Mouse (Mus musculus) adrenal gland, adult 8-10 months (tissue): ENCODE results near the gene Stpg2. TPM values are rescaled to one million over a fixed set of nuclear protein-coding genes. Genes with fewer than 3 reads are reported as not detected.
"Not testable (repeated sequence)": the region's sequence is repeated elsewhere in the genome, so short reads cannot be mapped to it uniquely, and the experiment has no call there.

Experiments used
- DNase-seq: peaks from one replicate; pipeline ENCODE4 v3.0.0; 2022
- total RNA-seq, 4 experiments: library from RNA; stranded (reverse); gene quantifications; 2 replicates each; pipeline ENCODE4 v1.2.4; 2022

The Stpg2 gene
- total RNA-seq, 4 experiments from 2014 or later: 0.13 TPM; not detected in 3

DNA sequence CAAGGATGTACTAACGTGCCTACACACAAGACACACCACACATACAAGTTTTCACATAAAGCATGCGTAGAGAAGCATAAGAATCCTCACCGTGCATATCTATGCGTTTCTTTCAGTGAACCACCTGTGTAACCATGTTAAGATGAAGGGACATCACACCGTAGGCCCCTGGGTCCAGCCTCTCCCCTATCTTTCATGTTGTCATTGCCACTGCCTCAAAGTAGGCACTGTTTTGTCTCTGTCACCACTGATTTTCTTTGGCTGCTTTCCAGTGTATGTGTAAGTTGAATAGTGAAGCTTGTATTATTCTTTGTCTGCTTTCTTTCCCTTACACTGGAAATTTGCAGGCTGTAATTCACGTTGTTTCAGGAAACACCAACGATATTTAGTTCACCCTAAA is 236.7 kb downstream of the Stpg2 start:
- DNase-seq: no peak

- DNase-seq: no peak
These were observed 290.4 kb downstream of the Stpg2 start for GRCm38 (mm10) chr3:139495939-139496338.

DNA sequence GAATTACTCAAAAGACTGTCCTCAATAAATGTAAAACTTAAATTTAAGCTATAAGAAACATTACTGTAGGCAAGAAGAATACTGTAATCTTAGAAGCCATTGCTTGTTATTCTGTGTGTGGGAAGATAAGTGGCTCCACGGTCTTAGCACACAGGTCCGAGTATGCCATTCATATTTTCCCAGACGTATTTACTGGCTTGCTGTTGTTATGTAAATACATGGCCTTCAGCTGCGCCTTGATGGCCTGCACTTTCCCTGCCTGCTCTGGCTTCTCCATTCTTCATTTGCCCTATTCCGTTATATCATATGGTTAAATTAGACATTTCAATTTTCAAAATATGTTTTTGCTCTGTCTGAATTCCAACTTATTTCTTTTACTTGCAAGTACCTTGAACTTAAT is 296.7 kb downstream of the Stpg2 start:
- no peak for DNase-seq

DNA sequence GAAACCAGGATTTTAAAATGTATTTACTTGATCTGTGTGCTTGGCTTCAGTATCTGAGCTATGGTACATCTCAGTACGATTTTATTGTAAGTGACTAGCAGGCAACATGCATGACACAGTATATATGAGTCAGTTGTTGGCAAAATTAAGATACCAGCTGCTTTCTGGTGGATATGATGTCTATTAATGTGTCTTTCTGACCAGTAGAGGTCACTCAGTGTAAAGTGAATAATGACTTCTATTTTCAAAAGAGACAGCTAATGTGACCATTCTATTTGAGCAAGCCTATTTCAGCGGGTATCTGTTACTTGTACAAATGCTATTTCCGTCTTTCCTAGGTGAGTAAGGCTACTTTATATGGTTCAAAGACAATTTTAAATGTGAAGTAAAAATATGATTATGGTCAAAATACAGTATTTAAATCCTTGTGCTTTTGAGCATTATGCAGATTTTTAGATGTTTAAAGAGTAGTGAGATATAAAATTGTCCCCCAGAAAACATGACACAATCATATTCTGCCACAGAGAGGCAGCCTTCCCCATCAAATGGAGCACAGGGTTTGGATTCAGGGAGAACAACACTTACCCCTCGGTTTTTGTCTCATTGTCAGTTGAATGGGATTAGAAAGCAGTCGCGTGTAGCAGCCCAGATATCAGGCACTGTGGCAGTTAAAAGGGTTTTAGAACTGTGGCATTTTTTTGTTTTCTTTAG is 303.9 kb downstream of the Stpg2 start:
- no peak for DNase-seq

- no peak for DNase-seq
These were observed 373.0 kb downstream of the Stpg2 start for GRCm38 (mm10) chr3:139578496-139578895.

- no peak for DNase-seq
These were observed 375.8 kb downstream of the Stpg2 start for GRCm38 (mm10) chr3:139581298-139581697.

DNA sequence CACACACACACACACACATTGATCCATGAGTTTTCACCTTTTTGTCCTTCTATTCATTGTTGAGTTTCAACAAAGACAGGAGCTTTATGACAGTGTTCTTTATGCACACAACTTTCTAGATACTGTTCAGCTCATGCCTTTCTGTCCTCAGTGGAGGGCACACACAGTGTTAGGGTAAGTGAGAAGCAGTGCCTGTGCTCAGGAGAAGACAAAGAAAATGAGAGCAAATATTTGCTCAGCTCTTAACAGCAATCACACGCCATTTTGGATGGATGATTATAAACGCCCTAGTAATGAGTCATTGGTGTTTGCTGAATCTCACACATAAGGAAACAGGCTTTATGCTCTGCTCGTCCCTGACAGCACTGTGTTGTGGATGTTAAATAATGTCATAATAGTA is 394.0 kb downstream of the Stpg2 start:
- no peak for DNase-seq

DNA sequence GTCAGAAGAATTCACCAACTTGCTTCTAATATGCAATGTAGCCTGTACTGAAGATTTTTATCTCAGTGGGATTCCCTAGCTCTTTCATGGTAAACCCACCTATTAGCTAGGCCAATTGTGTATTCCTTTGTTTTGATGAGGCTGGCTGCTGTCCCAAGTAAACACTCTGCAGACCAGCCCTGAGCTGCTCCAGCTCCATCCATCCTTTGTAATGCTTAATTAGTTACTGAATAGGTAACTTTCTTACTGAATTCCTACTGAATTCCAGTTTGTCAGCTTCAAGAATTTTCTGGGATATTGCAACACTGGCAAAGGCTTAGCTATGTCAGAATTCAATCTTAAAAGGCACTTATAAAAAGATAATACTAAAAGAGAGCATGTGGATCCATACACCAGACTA is 402.8 kb downstream of the Stpg2 start:
- DNase-seq: not testable (repeated sequence)

DNA sequence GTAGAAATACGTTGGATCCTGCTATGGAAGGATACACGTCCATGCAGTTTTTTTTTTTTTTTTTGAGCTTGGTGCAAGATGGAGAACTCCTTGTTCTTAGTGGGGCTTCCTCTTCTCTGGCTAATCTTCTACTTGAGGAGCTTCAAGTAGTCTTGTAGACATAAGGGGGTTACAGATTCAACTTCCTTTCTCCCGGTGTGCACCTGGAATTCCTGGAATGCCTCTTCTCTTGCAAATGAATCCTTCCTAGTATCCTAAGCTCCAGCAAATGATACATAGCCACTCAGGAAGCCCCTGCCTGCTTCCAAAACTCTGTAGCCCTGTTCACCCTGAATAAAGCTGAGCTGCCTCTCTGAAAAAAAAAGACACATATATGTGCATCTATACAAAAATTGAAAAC is 409.1 kb downstream of the Stpg2 start:
- no peak for DNase-seq

DNA sequence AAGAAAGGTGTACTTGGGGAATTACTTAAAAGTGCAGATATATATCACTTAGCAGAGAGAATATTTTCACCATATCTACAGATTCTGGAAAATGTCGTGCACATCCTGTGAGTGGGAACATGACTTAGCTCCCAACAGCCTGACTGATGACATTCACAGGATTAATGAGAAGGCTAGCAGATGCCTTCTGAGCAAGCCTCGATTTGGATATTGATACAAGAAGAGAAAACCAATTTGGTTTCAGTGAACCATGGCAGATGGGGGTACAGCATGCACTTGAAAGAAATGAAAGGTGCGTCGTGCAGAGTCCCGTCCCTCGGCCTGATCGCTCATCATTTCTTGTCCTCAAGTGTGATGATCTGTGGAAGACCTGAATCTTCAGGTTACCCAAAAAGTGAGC is 410.3 kb downstream of the Stpg2 start:
- DNase-seq: no peak

GRCm38 (mm10) chr3:139637887-139638286 is 432.4 kb downstream of the Stpg2 start:
- no peak for DNase-seq

- no peak for DNase-seq
These were observed 446.0 kb downstream of the Stpg2 start for GRCm38 (mm10) chr3:139651505-139651904.

- no peak for DNase-seq
These were observed 453.9 kb downstream of the Stpg2 start for GRCm38 (mm10) chr3:139659416-139659815.

GRCm38 (mm10) chr3:139662241-139662640 is 456.7 kb downstream of the Stpg2 start:
- DNase-seq: no peak

DNA sequence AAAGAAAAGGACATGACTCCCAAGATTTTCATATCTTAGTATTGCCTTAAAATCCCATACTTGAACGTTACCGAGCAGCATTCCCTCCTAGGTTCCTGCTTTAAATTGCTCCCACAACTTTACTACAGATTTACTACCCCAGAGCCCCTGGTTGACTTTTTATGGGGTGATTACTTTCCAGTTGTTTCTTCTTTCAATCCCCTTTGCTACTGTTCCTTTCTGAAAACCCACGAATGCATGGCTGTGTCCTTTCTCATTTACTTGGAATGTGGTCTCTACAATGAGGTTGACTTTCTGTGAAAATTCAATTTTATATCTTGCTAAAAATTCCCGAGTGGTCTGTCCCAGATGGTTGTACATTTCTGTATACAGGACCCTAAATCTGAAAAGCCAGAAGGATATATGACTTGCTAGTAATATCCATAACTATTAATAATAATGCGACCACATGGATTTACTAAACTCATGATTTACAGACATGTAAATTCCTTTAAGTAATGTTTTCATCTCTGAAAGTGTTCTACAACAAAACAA is 458.3 kb downstream of the Stpg2 start:
- DNase-seq: no peak

DNA sequence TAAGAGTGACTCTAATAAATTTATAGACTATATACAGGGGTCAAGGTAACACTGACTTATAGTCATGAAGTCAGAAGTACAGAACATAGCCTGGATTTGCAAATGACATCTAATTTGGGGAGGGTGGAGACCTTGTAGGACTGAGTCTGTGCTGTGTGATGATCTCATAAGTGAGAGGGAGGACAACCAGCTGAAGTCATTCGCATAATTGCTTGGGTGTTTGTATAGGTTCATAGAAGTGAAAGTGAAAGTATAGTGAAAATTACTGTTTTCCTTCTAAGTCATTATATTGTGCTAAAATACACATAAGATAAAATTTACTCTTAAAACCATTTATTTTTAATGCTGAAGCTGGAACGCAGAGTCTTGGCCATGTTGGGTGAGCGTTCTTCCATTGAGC is 459.6 kb downstream of the Stpg2 start:
- no peak for DNase-seq

DNA sequence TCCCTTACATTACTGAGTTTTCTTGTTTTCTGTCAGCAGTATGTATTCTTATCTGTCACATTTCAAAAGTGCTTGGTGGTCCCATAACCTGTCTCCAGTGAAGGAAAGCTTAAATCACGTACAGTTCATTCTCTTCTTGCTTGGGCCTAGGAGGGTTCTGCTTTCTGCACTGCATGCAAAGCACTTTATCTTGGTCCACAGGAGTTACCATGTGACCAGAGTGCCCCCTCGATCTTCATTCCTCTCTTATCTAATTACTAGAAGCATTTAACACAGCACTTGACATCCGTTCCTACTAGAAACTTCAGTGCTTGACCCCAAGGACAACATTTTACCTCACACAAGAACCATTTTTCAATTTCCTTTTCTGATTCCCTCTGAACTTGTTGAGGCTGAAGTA is 470.7 kb downstream of the Stpg2 start:
- no peak for DNase-seq

DNA sequence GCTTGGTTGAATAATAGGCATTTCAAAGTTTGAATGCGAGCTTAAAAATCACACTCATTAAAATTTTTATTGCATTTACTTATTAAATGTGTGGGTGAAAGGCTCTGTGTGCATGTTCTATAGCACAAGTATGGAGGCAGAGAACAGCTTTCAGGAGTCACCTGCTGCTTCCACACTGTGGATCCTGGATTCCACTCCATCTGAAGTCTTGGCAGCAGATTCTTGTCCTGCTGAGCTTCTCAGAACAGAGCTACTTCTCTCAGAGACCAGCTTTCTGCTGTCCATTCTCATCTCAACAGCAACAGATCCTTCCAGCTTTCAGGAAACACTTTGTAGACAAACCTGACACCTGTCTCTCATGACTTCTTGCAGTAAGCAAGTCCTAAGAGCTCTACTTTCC is 471.2 kb downstream of the Stpg2 start:
- no peak for DNase-seq

DNA sequence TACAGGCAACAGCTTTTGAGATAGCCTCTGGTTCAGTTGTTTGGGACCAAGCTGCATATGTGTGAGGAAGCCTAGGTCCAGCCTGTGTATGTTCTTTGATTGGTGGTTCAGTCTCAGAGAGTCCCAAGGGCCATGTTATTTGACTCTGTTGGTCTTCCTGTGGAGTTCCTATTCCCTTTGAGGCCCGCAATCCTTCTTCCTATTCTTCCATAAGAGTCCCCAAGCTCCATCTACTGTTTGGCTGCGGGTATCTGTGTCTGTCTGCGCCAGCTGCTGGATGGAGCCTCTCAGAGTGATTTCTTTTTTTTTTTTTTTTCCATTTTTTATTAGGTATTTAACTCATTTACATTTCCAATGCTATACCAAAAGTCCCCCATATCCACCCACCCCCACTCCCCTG is 498.7 kb downstream of the Stpg2 start:
- DNase-seq: not testable (repeated sequence)

- DNase-seq: not testable (repeated sequence)
These were observed 501.9 kb downstream of the Stpg2 start for GRCm38 (mm10) chr3:139707396-139707795.

DNA sequence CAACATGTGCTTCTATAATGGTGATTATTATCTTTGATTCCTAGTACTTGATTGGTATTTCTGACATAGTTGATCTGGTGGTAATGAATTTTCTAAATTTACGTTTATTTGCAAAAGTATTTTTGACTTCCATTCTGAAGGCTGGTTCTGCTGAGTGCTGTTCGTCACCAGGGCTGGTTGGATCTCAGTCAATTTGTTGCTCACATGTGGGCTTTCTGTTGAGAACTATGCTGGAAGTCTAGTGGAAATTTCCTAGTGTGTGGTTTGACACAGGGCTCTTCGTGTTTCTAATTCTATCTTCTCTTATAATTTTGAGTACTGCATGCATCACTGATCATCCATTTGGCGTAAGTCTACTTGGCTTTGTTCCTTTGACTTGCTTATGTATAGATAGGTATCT is 504.3 kb downstream of the Stpg2 start:
- DNase-seq: no peak

- DNase-seq: no peak
These were observed 523.3 kb downstream of the Stpg2 start for GRCm38 (mm10) chr3:139728751-139729150.

GRCm38 (mm10) chr3:139729248-139729647 is 523.8 kb downstream of the Stpg2 start:
- no peak for DNase-seq

GRCm38 (mm10) chr3:139733156-139733555 is 527.7 kb downstream of the Stpg2 start:
- no peak for DNase-seq

- DNase-seq: no peak
These were observed 533.9 kb downstream of the Stpg2 start for GRCm38 (mm10) chr3:139739388-139739787.
